Mouse (Mus musculus): ENCODE measurements around the gene Tmem170.

DNA sequence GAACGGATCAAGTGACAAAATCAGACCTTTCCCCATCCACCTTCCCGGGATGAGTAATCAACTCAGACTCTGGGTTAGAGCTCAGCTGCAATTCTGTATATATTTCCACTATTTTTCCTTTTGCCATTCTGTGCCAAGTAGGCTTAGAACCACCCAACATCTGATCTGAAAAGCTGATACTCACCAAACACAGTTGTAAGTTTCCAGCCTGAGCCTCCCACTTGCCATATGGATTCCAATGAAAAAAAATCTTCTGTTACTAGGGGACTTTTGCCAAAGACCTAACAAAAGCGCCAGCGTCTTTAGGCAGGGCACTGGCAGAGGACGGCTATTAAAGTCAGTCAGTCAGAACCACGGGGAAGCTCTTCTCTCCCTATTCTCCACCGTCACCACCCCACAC is 35.0 kb upstream of the Tmem170 start:
- TF ChIP-seq CTCF (IDR thresholded peaks at IDR 0.05; ENCODE audit: low read depth, low read length) (no peak), POLR2A (IDR thresholded peaks at IDR 0.05; ENCODE audit: borderline replicate concordance, low read depth, low read length) (no peak)
